Mouse (Mus musculus): ENCODE measurements around the gene C2cd2.

C2cd2 gene

DNA sequence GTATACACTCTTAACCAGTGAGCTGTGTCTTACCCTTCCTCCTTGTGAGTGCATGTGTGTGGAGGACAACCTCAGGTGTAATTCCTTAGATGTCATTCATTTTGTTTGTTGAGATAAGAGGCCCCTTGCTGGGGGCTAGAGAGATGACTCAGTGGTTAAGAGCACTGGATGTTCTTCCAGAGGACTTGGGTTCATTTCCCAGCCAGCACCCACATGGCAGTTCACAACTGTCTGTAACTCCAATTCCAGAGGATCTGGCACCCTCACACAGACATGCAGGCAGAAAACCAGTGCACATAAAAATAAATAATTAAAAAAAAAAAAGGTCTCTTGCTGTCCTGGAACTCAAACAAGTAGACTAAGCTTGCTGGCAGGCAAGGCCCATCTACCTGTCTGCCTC, 20.6 kb downstream of the C2cd2 start:
- DNase-seq, result no peak

- DNase-seq, result no peak
Observed at GRCm38 (mm10) chr16:97940471-97940973, 21.9 kb downstream of the C2cd2 start.

DNA sequence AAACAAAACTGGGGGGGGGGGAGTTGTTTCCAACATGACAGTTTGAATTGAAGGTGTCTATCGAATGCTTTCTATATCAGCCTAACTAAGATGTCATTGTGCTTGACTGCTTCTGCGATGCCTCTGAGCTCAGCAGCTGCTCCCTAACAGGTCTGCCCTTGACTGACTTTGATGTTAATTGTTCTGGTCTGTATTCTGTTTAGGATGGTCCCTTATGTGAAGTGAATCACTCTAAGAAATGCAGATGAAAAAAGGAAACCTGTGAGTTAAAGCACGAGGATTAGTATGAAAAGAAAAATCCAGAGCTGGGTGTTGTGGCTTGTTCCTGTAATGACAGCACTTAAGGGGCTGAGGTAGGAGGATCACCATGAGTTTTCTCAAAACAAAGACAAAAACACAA, 26.6 kb downstream of the C2cd2 start:
- no peak for DNase-seq

- no peak for DNase-seq
Observed at GRCm38 (mm10) chr16:97930231-97930630, 32.2 kb downstream of the C2cd2 start.

DNA sequence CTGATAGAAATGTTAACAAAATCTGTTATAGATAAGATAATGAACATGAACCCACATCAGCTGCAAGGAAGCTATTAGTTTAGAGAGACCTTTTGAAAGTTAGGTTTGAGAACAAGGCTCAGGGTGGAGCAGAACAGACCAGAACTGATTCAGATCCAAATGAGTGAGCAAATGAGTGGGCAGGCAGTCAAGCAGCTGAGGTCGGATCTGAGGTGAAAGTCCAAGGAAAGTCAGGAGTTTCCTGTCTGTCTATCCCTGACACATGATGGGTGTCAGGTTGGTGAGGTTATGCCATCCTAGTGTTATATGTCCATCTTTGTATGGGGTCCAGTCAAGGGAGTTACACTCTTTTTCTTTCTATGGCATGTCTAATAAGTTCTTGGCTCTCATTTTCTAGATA, 32.9 kb downstream of the C2cd2 start:
- DNase-seq, result no peak

- DNase-seq, result no peak
Observed at GRCm38 (mm10) chr16:97927331-97927938, 35.0 kb downstream of the C2cd2 start.

DNA sequence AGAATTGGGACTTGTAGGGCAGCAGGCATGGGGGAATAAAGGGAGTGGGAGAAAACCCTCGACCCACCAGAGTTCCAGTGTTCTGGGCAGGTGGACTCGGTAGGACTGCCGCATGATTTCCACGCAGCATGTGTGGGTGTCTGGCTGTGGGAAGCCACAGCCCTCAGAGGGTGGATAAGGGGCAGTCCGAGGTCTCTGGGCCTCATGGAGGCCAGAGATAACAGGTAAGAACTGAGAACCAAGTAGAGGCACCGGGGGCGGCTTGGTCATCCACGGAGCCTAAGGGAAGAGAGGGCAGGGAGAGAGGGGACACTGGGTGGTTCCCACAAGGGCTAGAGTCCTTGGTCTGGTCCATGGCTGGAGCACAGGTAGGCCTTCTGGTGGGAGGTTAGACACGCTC, 36.0 kb downstream of the C2cd2 start:
- DNase-seq, result no peak

- no peak for DNase-seq
Observed at GRCm38 (mm10) chr16:97925760-97926159, 36.6 kb downstream of the C2cd2 start.

DNA sequence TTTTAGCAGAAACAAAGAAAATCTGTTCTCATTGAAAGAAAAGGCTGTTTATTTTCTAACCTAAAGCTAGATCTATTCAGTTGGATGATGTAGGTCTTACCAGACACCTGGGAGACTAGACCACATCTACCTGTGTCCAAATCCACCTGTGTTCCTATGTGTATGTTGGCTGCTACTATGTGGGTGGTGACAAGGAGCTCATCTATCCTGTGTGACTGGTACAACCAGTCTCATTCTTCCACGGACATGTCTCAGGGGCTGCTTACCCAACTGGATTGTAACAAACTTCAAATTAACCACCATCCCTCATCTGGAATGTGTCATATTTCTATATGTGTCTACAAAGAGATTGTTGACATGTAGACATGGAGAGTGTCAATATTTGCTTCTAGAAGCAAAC, 38.7 kb downstream of the C2cd2 start:
- no peak for DNase-seq

DNA sequence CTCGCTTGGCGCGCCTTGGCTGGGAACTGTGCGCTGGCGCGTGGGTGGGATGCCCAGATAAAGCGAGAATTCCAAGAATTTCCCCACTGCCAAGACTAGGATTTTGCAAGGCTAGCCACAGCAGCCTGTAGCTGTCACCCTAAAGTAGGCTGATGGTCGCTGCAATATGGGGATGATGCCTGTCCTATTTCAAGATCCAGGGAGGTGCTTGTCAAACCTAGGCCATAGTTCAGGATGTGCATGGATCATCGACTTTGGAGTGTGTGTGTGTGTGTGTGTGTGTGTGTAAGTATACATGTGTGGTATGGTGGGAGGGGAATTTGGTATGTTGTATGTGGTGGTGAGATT, 39.6 kb downstream of the C2cd2 start:
- no peak for DNase-seq

- peak; percentile 87 for DNase-seq
Observed at GRCm38 (mm10) chr16:97921961-97922778, 40.2 kb downstream of the C2cd2 start.

DNA sequence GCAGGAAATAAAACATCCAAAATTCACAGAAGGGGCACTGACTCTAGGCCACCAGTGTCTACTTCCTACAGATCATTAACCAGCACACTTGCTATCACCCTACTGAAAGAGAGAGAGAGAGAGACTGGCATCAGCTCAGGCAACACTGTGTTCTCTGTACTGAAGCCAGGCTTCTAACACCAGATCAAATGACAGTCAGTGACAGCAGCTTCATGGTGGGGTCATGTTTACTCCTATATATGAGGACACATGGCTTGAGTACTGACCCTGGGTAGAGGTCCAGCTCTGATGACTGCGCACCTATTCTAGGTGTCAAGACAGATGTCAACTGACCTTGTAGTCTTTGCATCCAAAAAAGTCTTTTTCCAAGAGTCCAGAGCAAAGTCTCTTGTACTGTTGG, 41.8 kb downstream of the C2cd2 start:
- no peak for DNase-seq

GRCm38 (mm10) chr16:97919793-97920192, 42.6 kb downstream of the C2cd2 start:
- no peak for DNase-seq

DNA sequence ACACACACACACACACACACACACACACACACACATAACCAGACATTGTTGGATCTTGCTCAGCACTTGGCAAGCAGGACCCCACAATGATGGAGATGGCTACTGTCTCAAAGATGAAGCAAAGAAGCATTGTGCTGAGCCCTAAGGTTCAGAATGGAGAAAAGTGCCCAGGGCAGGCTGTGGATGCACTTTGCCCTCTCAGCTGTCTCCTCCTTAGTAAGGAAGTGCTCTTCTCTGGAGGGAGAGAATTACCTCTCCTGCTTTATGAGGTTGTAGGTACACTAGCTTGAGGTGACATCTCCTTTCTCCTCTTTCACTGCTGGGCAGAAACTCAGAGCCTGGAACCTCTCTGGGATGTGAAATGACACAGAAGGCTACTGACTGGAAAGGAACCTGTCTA, 49.5 kb downstream of the C2cd2 start:
- DNase-seq, result no peak

- DNase-seq, result no peak
Observed at GRCm38 (mm10) chr16:97909356-97909755, 53.0 kb downstream of the C2cd2 start.

- peak; percentile 54 for DNase-seq
Observed at GRCm38 (mm10) chr16:97907496-97907895, 54.9 kb downstream of the C2cd2 start.

DNA sequence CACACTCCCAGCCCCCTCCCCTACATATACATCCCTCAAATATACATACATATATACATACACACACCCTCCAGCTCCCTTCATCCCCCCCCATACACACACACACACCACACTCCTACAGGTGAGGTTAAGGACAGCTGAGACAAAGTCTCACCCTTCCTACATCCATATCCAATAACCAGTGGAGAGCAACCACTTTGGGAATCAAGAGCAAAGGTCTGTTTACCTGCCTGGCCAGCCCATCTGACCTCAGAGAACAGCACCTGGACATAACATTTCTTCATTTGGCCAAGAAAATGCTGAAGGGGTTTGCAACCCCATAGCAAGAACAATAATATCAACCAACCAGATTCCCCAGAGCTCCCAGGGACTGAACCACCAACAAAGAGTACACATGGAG, 56.1 kb downstream of the C2cd2 start:
- DNase-seq, result no peak

- DNase-seq, result no peak
Observed at GRCm38 (mm10) chr16:97905449-97905991, 56.9 kb downstream of the C2cd2 start.

DNA sequence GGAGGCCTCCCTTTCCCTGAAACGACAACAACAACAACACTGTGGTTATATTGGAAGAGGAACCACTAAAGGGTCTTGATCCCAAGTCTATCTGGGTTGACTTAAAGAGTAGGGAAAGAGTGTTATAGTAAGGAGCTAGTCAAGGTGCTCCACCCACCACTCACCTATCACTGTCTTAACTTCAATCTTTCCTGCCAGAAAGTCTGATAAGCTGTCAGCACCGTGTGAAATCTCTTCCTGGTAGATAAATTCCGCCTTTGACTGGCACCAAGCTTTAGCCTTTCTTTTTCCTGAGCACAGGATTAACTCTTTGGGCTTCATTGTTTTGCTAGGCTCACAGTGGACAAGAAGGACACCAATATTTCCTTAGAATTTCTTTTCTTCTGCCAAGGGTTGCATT, 58.4 kb downstream of the C2cd2 start:
- no peak for DNase-seq

- no peak for DNase-seq
Observed at GRCm38 (mm10) chr16:97897346-97898024, 64.9 kb downstream of the C2cd2 start.

DNA sequence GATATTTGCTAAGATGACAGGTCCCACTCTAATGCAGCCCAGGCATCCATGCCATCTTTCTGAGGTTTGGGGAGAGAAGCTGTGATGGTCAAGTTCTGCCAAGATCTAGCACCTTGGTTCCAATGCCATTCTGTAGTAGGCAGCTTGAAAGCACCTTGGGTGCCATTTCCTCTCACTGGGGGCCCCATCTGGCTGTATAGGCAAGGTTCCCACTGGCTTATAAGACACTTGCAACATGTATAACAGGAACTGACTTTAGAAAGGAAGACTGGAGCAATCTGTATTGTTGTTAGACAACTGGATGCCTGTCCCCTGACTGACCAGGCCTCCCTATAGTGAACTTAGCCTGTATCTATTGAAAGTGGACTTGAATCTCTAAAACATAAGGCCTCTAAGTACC, 74.6 kb downstream of the C2cd2 start:
- DNase-seq, result no peak

DNA sequence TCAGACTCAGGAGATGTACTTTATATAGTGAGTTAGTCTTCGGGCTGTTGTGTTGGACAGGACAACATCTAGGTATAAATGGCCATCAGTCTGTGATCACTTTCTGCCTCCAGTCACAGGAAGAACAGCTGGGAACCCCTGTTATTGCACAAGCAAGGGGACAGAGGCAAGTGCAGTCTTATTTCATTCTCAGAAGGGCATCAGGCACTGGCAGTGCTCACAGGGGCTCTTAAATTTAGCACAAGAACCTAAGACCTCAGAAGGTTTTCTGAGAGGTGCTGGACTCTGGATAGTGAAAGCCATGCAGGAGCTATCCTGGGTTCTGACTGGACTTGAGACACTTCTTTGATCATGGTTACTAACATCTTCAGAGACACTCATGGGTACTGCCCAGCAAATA, 78.7 kb downstream of the C2cd2 start:
- DNase-seq, result no peak

GRCm38 (mm10) chr16:97882891-97883290, 79.5 kb downstream of the C2cd2 start:
- no peak for DNase-seq

- DNase-seq, result peak; percentile 67
Observed at GRCm38 (mm10) chr16:97879134-97879533, 83.3 kb downstream of the C2cd2 start.
